Mouse (Mus musculus) midbrain, embryonic 13.5 days (tissue): Measurements from ENCODE around the gene Lrrfip1. TPM values are rescaled to one million over a fixed set of nuclear protein-coding genes. Genes with fewer than 3 reads are reported as not detected.

Source experiments
- ATAC-seq: fragments of 200-750 bp; cut with Nextera tagmentation; 2 replicates; pipeline ENCODE4 v1.8.0; 2017; ENCODE audit warnings: mild to moderate bottlenecking, moderate TSS enrichment, moderate library complexity
- H3K27ac ChIP-seq: fragments of 300-500 bp; sonication (generic); 2 replicates; pipeline ENCODE4 v1.5.1; 2015; ENCODE audit warnings: inconsistent platforms, mild to moderate bottlenecking, moderate library complexity
- H3K27me3 ChIP-seq: fragments of 300-500 bp; sonication (generic); 2 replicates; pipeline ENCODE4 v1.6.1; 2015; ENCODE audit warnings: mild to moderate bottlenecking, inconsistent platforms
- H3K36me3 ChIP-seq: fragments of 300-500 bp; sonication (generic); 2 replicates; pipeline ENCODE4 v1.6.1; 2015; ENCODE audit warnings: mild to moderate bottlenecking, inconsistent platforms
- H3K4me1 ChIP-seq: fragments of 300-500 bp; sonication (generic); replicated peaks from 2 replicates; pipeline ENCODE4 v1.6.1; 2015; ENCODE audit warnings: inconsistent platforms
- H3K4me2 ChIP-seq: fragments of 300-500 bp; sonication (generic); replicated peaks from 2 replicates; pipeline ENCODE4 v1.6.1; 2015; ENCODE audit warnings: moderate library complexity, mild to moderate bottlenecking, inconsistent platforms
- H3K4me3 ChIP-seq: fragments of 300-500 bp; sonication (generic); replicated peaks from 2 replicates; pipeline ENCODE4 v1.5.1; 2015; ENCODE audit warnings: mild to moderate bottlenecking, inconsistent platforms
- H3K9ac ChIP-seq: fragments of 300-500 bp; sonication (generic); replicated peaks from 2 replicates; pipeline ENCODE4 v1.6.1; 2015; ENCODE audit warnings: mild to moderate bottlenecking, inconsistent platforms
- H3K9me3 ChIP-seq: fragments of 300-500 bp; sonication (generic); 2 replicates; pipeline ENCODE4 v1.6.1; 2016; ENCODE audit warnings: mild to moderate bottlenecking, inconsistent platforms
- WGBS: fragments of 180-500 bp; shearing (Covaris S2); methylation state at CpG from one replicate; pipeline ENCODE4 v1.1.7; 2015; 5-methylcytosine and 5-hydroxymethylcytosine counted together
- polyA plus RNA-seq: library from polyadenylated mRNA; unstranded; fragments of >200 nt; fragmentation: Nextera tagmentation; extraction: Ambion mirVana; gene quantifications from 2 replicates; pipeline ENCODE4 v1.2.1, GENCODE M21; 2015

Lrrfip1 gene
- polyA plus RNA-seq, 1 experiment from 2014 or later, result 23.0 TPM

DNA sequence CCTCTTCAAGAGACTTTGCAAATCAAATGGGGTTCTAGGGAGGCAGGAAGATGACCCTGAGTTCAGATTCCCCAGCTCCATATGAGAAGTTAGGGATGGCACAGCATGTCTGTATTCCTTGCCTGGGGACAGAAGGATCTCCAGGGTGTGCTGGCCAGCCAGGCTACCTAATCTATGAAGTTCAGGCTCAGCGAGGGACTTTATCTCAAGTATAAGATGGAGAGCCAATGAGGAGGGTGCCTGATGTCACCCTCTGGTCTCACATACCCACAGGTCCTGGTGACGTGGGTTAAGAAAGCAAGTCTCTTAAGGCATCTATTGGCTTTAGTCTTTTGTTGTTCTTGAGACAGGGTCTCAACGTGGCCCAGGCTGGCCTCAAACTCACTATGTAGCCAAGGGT is 124.9 kb downstream of the Lrrfip1 start:
- H3K27me3 ChIP-seq, result no peaks in the 10 kb centered on the region
- WGBS, result 88% methylated on average over 3 of the region's 3 CpGs
- H3K9ac ChIP-seq, result no peak overlapping the region
- no peak overlapping the region for H3K27ac ChIP-seq
- no peak for ATAC-seq
- no peak overlapping the region for H3K4me3 ChIP-seq
- peaks cover 35% of the 10 kb centered on the region for H3K36me3 ChIP-seq
- 0 out of 2 replicates have a peak, but pooled peaks cover under 1% of the 10 kb centered on the region for H3K9me3 ChIP-seq
- H3K4me2 ChIP-seq, result no peak overlapping the region
- H3K4me1 ChIP-seq, result no peaks in the 10 kb centered on the region

DNA sequence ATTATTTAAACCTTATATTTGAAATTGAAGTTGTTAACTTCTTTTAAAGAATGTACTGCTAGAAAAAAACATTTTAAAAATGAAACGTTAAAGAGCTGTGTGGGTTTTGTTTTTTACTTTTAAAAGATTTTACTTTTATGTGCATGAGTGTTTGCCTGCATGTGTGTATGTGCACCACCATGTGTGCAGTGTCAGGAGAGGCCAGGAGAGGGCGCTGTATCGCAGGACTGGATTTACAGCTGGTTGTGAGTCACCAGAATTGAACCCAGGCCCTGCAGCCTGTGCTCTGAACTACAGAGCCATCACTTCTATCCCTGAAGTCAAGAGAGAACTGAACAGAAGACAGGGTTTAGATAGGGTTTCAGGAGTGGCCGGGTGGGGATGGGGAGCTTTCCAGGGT is 130.3 kb downstream of the Lrrfip1 start:
- H3K27me3 ChIP-seq, result no peaks in the 10 kb centered on the region
- peaks cover 2% of the 10 kb centered on the region; the same call in 1 of the 2 replicates for H3K9me3 ChIP-seq
- peaks cover 25% of the 10 kb centered on the region for H3K36me3 ChIP-seq
- 91% methylated on average over 4 of the region's 4 CpGs for WGBS
- H3K4me1 ChIP-seq, result no peaks in the 10 kb centered on the region
- no peak overlapping the region for H3K4me2 ChIP-seq
- ATAC-seq, result no peak
- no peak overlapping the region for H3K9ac ChIP-seq
- no peak overlapping the region for H3K27ac ChIP-seq
- H3K4me3 ChIP-seq, result no peak overlapping the region

DNA sequence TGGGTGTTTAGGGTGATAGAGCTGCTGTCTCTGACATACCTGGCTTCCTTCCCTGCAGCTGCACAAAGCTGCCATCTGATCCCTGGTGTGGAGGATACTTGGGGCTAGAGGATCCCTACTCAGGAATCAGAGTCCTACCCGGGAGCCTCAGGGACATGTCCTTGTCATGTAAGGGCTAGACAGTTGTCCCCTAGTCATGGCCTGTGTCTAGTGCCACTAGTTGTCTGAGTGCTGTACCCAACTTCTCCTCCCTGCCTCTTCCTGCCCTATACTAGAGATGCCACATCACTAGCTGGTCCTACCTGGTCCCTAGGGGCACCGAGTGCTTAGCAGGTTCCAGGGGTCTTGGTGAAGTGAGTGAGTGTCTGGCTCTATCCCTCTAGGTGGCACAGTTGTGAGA is 138.5 kb downstream of the Lrrfip1 start:
- Histone ChIP-seq H3K4me2 (no peak overlapping the region), H3K9me3 (no peaks in the 10 kb centered on the region), H3K27me3 (no peaks in the 10 kb centered on the region), H3K4me3 (no peak overlapping the region), H3K9ac (no peak overlapping the region), H3K36me3 (no peaks in the 10 kb centered on the region), H3K27ac (no peak overlapping the region), H3K4me1 (no peaks in the 10 kb centered on the region)
- ATAC-seq, result no peak
- 89% methylated on average over 2 of the region's 2 CpGs for WGBS

DNA sequence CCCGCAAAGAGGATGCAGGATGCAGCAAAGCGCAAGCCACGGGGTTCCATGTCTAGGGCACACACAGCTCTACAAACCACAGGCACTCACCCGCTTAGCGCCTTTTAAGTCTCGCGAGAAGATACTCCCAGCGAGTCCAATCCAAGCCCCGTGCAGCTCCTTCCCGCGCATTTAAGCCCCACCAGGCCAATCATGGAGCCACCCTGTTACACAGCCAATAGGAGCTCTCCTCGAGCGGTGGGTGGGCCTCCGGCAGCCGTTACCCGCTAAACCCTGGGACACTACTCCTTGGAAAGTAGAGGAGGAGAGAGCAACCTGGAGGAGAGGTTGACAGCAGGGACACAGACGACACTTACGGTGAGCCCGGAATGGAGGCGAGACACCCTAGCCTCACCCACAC is 146.3 kb downstream of the Lrrfip1 start, which contains the start of gene Rbm44:
Gene Rbm44, plus strand, starts transcription at position 277 of the 400 bp plus-strand sequence.
- Histone ChIP-seq H3K9ac (no peak within 1 kb of the TSS), H3K4me3 (no peak within 1 kb of the TSS), H3K27ac (no peak within 1 kb of the TSS), H3K36me3 (no peaks in the 10 kb centered on the region), H3K9me3 (no peaks in the 10 kb centered on the region), H3K4me1 (no peaks in the 10 kb centered on the region), H3K4me2 (no peak within 1 kb of the TSS), H3K27me3 (no peaks in the 10 kb centered on the region)
- WGBS, result 74% methylated on average over 20 of the region's 20 CpGs
- ATAC-seq, result no peak

DNA sequence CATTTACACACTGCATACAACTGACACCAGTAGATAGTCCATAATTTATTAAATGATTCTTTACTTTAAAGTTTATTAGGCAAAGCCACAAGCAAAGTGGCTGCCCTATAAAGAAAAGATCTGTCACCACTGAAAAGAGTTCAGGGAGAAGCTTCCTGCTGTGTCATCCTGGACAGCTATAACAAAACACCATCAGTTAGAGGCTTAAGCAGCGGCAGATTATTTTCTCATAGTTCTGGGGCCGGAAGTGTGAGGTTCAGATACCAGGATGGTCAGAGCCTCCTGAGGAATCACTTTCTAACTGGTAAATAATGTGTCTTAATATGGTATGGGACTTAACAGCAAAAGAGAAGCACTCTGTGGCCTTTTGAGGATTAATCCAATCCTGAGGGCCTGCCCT is 153.0 kb downstream of the Lrrfip1 start:
- ATAC-seq, result no peak

DNA sequence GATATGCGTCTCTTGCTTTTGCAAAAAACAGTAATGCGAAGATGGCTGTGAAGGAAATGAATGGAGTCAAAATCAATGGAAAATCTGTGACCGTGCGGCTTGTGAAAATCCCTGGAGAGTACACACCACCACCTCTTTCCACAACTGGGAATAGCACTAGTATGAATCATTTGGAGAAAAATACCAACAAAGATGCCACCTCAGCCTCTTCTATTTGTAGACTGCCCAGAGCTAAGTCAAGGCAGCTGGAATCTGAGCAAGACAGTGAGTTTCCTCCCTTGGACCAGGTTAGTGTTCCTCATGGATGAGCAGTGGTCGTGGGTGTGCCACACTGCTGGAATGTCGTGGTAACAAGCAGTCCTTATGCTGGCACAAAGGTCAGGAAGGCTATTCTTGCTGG is 168.3 kb downstream of the Lrrfip1 start:
- Histone ChIP-seq H3K4me1 (no peaks in the 10 kb centered on the region), H3K27me3 (no peaks in the 10 kb centered on the region), H3K9ac (no peak overlapping the region), H3K27ac (no peak overlapping the region), H3K36me3 (no peaks in the 10 kb centered on the region), H3K9me3 (no peaks in the 10 kb centered on the region), H3K4me2 (no peak overlapping the region), H3K4me3 (no peak overlapping the region)
- no peak for ATAC-seq
- WGBS, result 80% methylated on average over 6 of the region's 6 CpGs

More for the DNA sequence above, 153.0 kb downstream of the Lrrfip1 start:
- Histone ChIP-seq H3K9me3 (no peaks in the 10 kb centered on the region), H3K4me2 (no peak overlapping the region), H3K9ac (no peak overlapping the region), H3K36me3 (no peaks in the 10 kb centered on the region), H3K4me3 (no peak overlapping the region), H3K4me1 (no peaks in the 10 kb centered on the region), H3K27me3 (no peaks in the 10 kb centered on the region), H3K27ac (no peak overlapping the region)
- WGBS, result 65% methylated on average over 2 of the region's 2 CpGs

DNA sequence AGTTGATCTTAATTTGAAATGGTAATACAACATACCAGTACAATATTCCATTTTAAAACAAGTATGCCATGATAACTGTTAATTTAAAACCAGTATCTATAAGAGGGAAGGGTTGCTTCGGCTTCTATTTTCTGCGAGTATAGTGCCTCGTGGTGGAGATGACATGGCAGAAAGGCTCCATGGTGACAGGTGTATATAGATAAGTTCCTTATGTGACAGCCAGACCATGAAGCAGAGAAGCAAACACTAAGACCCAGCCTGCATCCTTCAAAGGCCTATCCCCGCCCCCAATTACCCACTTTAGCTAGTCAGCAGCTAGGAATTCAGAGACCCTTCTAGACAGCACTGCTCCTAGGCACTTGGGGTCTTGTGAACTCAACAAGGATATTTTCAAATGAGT is 170.6 kb downstream of the Lrrfip1 start:
- Histone ChIP-seq H3K4me1 (no peaks in the 10 kb centered on the region), H3K27me3 (no peaks in the 10 kb centered on the region), H3K4me2 (no peak overlapping the region), H3K4me3 (no peak overlapping the region), H3K9ac (no peak overlapping the region), H3K27ac (no peak overlapping the region), H3K9me3 (peaks cover 4% of the 10 kb centered on the region; the same call in 1 of the 2 replicates), H3K36me3 (no peaks in the 10 kb centered on the region)
- ATAC-seq, result no peak
- 85% methylated on average over 4 of the region's 4 CpGs for WGBS

DNA sequence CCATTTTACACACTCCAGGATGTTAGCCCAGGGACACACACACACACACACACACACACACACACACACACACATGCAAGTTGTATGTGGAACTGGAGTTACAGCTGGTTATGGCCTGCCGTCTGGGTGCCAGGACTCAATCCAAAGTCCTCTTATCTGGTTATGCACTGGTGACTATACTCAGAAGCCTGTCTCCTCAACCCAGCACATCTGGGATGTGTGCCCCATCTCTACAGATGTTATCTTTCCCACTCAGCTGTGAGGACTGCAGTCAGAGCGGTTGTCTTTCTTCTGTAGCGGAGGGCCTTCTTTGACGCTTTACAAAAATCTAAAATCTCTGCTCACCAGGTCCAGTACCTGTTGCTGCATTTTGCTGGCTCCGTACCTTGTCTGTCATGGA is 176.3 kb downstream of the Lrrfip1 start:
- no peak for ATAC-seq
- Histone ChIP-seq H3K36me3 (no peaks in the 10 kb centered on the region), H3K4me1 (peaks cover 2% of the 10 kb centered on the region), H3K4me3 (no peak overlapping the region), H3K9ac (no peak overlapping the region), H3K9me3 (peaks cover 4% of the 10 kb centered on the region; the same call in 1 of the 2 replicates), H3K4me2 (no peak overlapping the region), H3K27me3 (peaks cover 15% of the 10 kb centered on the region), H3K27ac (no peak overlapping the region)
- WGBS, result 94% methylated on average over 5 of the region's 5 CpGs

DNA sequence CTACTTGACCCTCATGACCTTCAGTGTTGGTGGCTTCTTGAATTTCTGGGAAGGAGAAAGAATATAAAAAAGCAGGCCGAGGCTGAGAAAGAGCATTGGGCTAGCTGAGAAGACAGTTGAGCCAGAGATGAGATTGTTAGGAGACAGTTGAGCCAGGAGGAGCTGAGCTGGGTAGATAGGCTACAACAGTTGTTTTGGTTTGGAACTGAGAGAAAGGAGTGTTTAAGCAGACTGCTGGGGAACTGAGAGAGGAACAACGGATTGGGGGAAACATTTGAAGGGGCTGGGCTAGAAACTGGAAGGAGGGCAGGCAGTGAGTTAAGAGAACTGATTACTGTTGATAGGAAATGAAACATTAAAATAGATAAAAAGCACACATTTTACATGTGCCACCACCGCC is 177.5 kb downstream of the Lrrfip1 start:
- Histone ChIP-seq H3K36me3 (no peaks in the 10 kb centered on the region), H3K4me3 (no peak overlapping the region), H3K4me1 (peaks cover 14% of the 10 kb centered on the region), H3K9ac (no peak overlapping the region), H3K27me3 (peaks cover 27% of the 10 kb centered on the region), H3K9me3 (peaks cover 4% of the 10 kb centered on the region; the same call in 1 of the 2 replicates), H3K4me2 (no peak overlapping the region), H3K27ac (no peak overlapping the region)
- 62% methylated on average over 3 of the region's 3 CpGs for WGBS
- no peak for ATAC-seq

DNA sequence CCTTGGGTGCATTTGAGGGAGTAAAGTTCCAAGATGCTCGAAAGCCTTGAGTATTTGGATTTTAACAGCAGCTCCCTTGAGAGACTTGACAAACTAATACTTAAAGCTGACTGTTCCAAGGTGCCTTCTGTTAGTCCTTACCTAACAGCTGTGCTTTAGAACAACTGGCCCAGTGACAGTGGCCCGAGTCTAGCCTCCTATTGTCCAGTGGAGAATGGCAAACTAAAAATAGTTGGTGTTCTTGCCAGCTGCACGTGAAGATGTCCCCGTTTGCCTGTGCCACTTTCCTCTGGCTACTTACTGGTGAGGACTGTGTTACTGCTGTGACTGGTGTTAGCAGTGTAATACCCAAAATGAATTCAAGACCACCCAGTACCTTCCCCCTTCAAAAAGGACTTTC is 178.3 kb downstream of the Lrrfip1 start:
- H3K9me3 ChIP-seq, result peaks cover 4% of the 10 kb centered on the region; the same call in 1 of the 2 replicates
- peaks cover 31% of the 10 kb centered on the region for H3K27me3 ChIP-seq
- WGBS, result 85% methylated on average over 4 of the region's 4 CpGs
- H3K9ac ChIP-seq, result no peak overlapping the region
- H3K4me1 ChIP-seq, result peaks cover 21% of the 10 kb centered on the region
- no peaks in the 10 kb centered on the region for H3K36me3 ChIP-seq
- no peak overlapping the region for H3K27ac ChIP-seq
- H3K4me2 ChIP-seq, result no peak overlapping the region
- no peak overlapping the region for H3K4me3 ChIP-seq
- no peak for ATAC-seq

Other genes with a start within 250 kb of the Lrrfip1 start
- 3.4 and 4.7 TPM in 2 replicates for gene Col6a3, start 154.8 kb upstream of the Lrrfip1 start, polyA plus RNA-seq
- gene Mlph, start 83.7 kb upstream of the Lrrfip1 start, polyA plus RNA-seq, result 0.06 and 0.13 TPM in 2 replicates
- not detected in 2 replicates for gene Prlh, start 45.6 kb upstream of the Lrrfip1 start, polyA plus RNA-seq
- 0.23 TPM in 1 of 2 replicates, not detected in the other for gene Rab17, start 29.1 kb upstream of the Lrrfip1 start, polyA plus RNA-seq
- 0.34 and 0.45 TPM in 2 replicates for gene Rbm44, start 146.4 kb downstream of the Lrrfip1 start, polyA plus RNA-seq
- 1.1 and 1.2 TPM in 2 replicates for gene Ramp1, start 181.1 kb downstream of the Lrrfip1 start, polyA plus RNA-seq